Mouse (Mus musculus) brain, adult 10 weeks (tissue): ENCODE measurements around the gene Efcab12. TPM values are rescaled to one million over a fixed set of nuclear protein-coding genes. Genes with fewer than 3 reads are reported as not detected.

Experiments
- polyA plus RNA-seq: library from polyadenylated mRNA; stranded (reverse); fragments of 350-450 nt; fragmentation: Illumina TruSeq; extraction: RNeasy Lipid Tissue Mini Kit (QIAGEN cat#74804); gene quantifications from one replicate; pipeline ENCODE4 v1.2.3, GENCODE M21; 2015; ENCODE audit warnings: low read depth, low replicate concordance

Efcab12 gene
- 5.6 TPM for polyA plus RNA-seq

DNA sequence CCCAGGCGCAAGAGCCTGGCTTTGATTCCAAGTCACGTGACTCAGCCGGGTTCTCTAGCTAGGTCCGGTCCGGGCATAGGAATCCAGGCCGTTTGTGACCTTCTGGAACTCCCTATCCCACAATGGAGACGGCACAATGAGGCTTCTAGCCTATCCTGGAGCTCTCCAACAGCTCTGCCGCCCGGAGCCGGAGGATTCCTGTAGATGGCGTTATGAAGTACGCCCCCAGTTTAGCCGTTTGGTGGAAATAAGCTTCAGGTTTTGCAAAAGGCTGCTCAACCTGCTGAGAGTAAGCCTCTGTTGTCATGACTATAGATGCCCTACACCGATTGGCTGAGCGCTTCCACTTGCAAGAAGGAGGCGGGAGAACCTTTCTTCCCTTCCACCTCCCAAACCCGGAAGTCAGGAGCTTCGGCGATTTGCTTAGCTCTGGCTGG, at the start of gene Efcab12:
Gene Efcab12 (minus strand): TSS at position 252 of the 437 bp plus-strand sequence.

DNA sequence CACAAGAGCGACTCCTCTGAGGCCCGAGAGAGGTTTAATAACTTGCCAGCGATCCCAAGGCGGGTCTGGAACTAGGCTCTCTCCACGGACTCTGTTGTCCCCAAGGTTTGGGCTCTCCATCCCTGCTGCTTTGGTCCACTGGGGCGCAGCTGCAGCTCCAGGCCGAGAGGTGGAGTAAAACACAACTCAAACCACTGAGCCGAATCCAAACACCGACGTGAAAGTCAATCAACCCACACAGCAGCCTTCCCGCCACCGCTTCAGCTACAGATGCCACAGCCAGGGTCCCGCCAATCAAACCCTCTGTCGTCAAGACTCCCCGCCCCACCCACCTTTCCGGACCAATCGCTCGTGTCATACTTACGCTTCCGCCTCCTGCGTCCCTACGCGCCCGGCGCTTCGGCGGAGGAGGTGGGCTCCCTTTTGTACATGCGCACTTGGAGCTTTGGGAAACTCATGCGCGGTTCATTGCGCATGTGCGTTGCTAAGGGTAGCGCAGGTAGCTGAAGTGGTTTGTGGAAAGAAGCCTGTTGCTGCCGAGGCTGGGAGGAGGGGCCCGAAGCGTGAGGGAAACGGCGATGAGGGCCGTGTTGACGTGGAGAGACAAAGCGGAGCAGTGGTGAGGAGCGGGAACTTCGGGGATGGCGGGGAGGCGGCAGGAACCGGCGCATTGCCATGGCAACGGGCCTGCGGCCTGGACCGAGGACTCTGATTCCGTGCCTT, 15.0 kb upstream of the Efcab12 start, which contains the start of the genes Mbd4 and Ift122:
Gene Mbd4 (minus strand): TSS at position 281 of the 723 bp plus-strand sequence.
Gene Ift122 (plus strand): TSS at position 380 of the 723 bp plus-strand sequence.

GRCm38 (mm10) chr6:115808488-115809231, 29.6 kb downstream of the Efcab12 start, which contains the start of gene Rpl32:
Rpl32 (minus strand) TSS chr6:115808747.

GRCm38 (mm10) chr6:115774501-115774921, 63.7 kb downstream of the Efcab12 start, which contains the start of gene Cand2:
Cand2 (plus strand) TSS chr6:115774538.

GRCm38 (mm10) chr6:115761995-115762756, 76.0 kb downstream of the Efcab12 start, which contains the start of gene Tmem40:
Tmem40 (minus strand) TSS chr6:115762410.

Other genes starting within 250 kb of the Efcab12 start
- not detected for gene Mkrn2os, start 245.8 kb downstream of the Efcab12 start, polyA plus RNA-seq
- gene Mkrn2, start 236.5 kb downstream of the Efcab12 start, polyA plus RNA-seq: 21.3 TPM
- 75.3 TPM for gene Raf1, start 161.8 kb downstream of the Efcab12 start, polyA plus RNA-seq
- 5.3 TPM for gene Tmem40, start 76.0 kb downstream of the Efcab12 start, polyA plus RNA-seq
- 1.6 TPM for gene Cand2, start 63.9 kb downstream of the Efcab12 start, polyA plus RNA-seq
- gene Rpl32, start 29.7 kb downstream of the Efcab12 start, polyA plus RNA-seq: 1,156 TPM
- gene Mbd4, start 15.0 kb upstream of the Efcab12 start, polyA plus RNA-seq: 7.2 TPM
- gene Ift122, start 15.1 kb upstream of the Efcab12 start, polyA plus RNA-seq: 19.4 TPM
- gene Rho, start 93.3 kb upstream of the Efcab12 start, polyA plus RNA-seq: 0.24 TPM
- not detected for gene H1foo, start 106.5 kb upstream of the Efcab12 start, polyA plus RNA-seq
- gene Plxnd1, start 156.6 kb upstream of the Efcab12 start, polyA plus RNA-seq: 61.0 TPM